Mouse (Mus musculus): Measurements from ENCODE around the gene Asb5. TPM values are rescaled to one million over a fixed set of nuclear protein-coding genes. Genes with fewer than 3 reads are reported as not detected.

Asb5 gene
- polyA plus RNA-seq, 1 experiment, result 1.0 TPM

Other genes with a start within 250 kb of the Asb5 start
- gene Spcs3, start 418 bp downstream of the Asb5 start, polyA plus RNA-seq (2012; rRNA removed), result 23.9 and 24.1 TPM in 2 replicates
- not detected in 2 replicates for gene Spata4, start 71.2 kb downstream of the Asb5 start, polyA plus RNA-seq (2012; rRNA removed)

Data from urinary bladder, adult 2 months (tissue).